Mouse (Mus musculus) MEL (cell line): Measurements from ENCODE around the gene Gm10842.
A peak's percentile ranks its signal among the peaks of the same experiment; 100 is the strongest.

Source experiments
- CTCF ChIP-seq, 3 experiments: IDR thresholded peaks in 2 of 3; conservative IDR thresholded peaks in 1 of 3; 2 replicates each; pipeline ENCODE4 v1.5.1; 2011 to 2012; ENCODE audit warnings: low read length in 3 of 3, low read depth in 2 of 3, mild to moderate bottlenecking in 2 of 3, improper control_type of control experiment in 1 of 3, inconsistent platforms in 1 of 3, mixed read lengths in 1 of 3, moderate library complexity in 1 of 3; ENCODE audit not compliant: control insufficient read depth in 1 of 3, insufficient read depth in 1 of 3, poor library complexity in 1 of 3, severe bottlenecking in 1 of 3
- E2F4 ChIP-seq: IDR thresholded peaks from 2 replicates; pipeline ENCODE4 v1.6.1; 2011; ENCODE audit warnings: low read depth, low read length, improper control_type of control experiment, borderline replicate concordance
- ELF1 ChIP-seq: IDR thresholded peaks from 2 replicates; pipeline ENCODE4 v1.6.1; 2014; ENCODE audit warnings: low read depth, mild to moderate bottlenecking, inconsistent platforms, low read length, improper control_type of control experiment, moderate library complexity
- GATA1 ChIP-seq: IDR thresholded peaks from 2 replicates; pipeline ENCODE4 v1.6.1; 2011; ENCODE audit warnings: low read depth, low read length, improper control_type of control experiment
- JUND ChIP-seq: IDR thresholded peaks from 2 replicates; pipeline ENCODE4 v1.6.1; 2011; ENCODE audit warnings: low read depth, mild to moderate bottlenecking, improper control_type of control experiment, low read length
- MAFK ChIP-seq: IDR thresholded peaks from 2 replicates; pipeline ENCODE4 v1.6.1; 2011; ENCODE audit warnings: low read depth, mild to moderate bottlenecking, low read length, improper control_type of control experiment, borderline replicate concordance
- MYB ChIP-seq: IDR thresholded peaks from 2 replicates; pipeline ENCODE4 v1.6.1; 2011; ENCODE audit warnings: mild to moderate bottlenecking, low read depth, low read length, improper control_type of control experiment
- POLR2A ChIP-seq, 2 experiments: IDR thresholded peaks; 2 replicates each; pipeline ENCODE4 v1.6.1; 2011 to 2012; ENCODE audit warnings: low read length in 2 of 2, mild to moderate bottlenecking in 2 of 2, control low read depth in 1 of 2, improper control_type of control experiment in 1 of 2, low read depth in 1 of 2, moderate library complexity in 1 of 2; ENCODE audit not compliant: control insufficient read depth in 1 of 2, insufficient read depth in 1 of 2, poor library complexity in 1 of 2
- POLR2AphosphoS5 ChIP-seq: IDR thresholded peaks from 2 replicates; pipeline ENCODE4 v1.6.1; 2012; ENCODE audit warnings: low read depth, borderline replicate concordance, mild to moderate bottlenecking, inconsistent platforms, low read length, moderate library complexity, mixed read lengths
- RCOR1 ChIP-seq: IDR thresholded peaks from 2 replicates; pipeline ENCODE4 v1.6.1; 2012; ENCODE audit warnings: low read depth, mild to moderate bottlenecking, inconsistent platforms, low read length, improper control_type of control experiment
- TBP ChIP-seq: IDR thresholded peaks from 2 replicates; pipeline ENCODE4 v1.8.0; 2011; ENCODE audit warnings: low read depth, low read length, improper control_type of control experiment
- UBTF ChIP-seq: IDR thresholded peaks from 2 replicates; pipeline ENCODE4 v1.6.1; 2012; ENCODE audit warnings: low read depth, mild to moderate bottlenecking, inconsistent platforms, low read length, improper control_type of control experiment, moderate library complexity, borderline replicate concordance; ENCODE audit not compliant: insufficient read depth
- ZMIZ1 ChIP-seq: IDR thresholded peaks from 2 replicates; pipeline ENCODE4 v1.6.1; 2012; ENCODE audit warnings: low read depth, mild to moderate bottlenecking, inconsistent platforms, low read length, improper control_type of control experiment, moderate library complexity
- ZNF384 ChIP-seq: IDR thresholded peaks from 2 replicates; pipeline ENCODE4 v1.6.1; 2012; ENCODE audit warnings: low read depth, mild to moderate bottlenecking, inconsistent platforms, low read length, improper control_type of control experiment

DNA sequence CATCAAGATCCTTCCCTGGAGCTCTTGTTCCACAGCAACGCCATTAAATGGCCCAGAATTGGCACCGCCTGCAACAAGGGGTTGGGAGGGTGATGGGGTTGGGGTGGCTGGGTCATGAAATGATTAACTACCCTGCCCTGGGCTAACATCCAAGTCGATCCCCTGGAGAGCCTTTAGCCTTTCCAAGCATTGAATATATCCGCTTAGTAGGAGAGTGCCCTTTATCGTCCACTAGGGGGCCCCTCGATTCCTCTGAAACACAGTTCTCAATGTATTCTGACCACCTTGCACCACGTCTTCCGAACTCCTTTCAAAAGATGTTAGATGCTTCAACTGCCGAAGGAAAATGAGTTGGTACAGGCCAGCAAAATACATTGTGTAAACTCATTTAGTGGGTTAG is 22.7 kb upstream of the Gm10842 start:
- TF ChIP-seq CTCF (IDR thresholded peaks at IDR 0.05 in 2 of 3, conservative IDR thresholded peaks at IDR 0.05 in 1 of 3; ENCODE audit: control insufficient read depth in 1 of 3, insufficient read depth in 1 of 3, low read depth in 2 of 3, low read length in 3 of 3, poor library complexity in 1 of 3, severe bottlenecking in 1 of 3) (peak; percentile 68 to 97 (median 88)), ELF1 (0 out of 2 replicates have a peak, but pooled peaks have one; percentile 32), E2F4 (no peak), ZMIZ1 (no peak), POLR2AphosphoS5 (no peak), POLR2A (IDR thresholded peaks at IDR 0.05; ENCODE audit: control insufficient read depth in 1 of 2, insufficient read depth in 1 of 2, low read depth in 1 of 2, low read length in 2 of 2, poor library complexity in 1 of 2) (no peak), UBTF (no peak), TBP (no peak), RCOR1 (no peak), MYB (no peak), MAFK (no peak), GATA1 (no peak), ZNF384 (0 out of 2 replicates have a peak, but pooled peaks have one; percentile 7), JUND (no peak)
